Mouse (Mus musculus): ENCODE measurements around the gene Zswim8.

- TF ChIP-seq CTCF (IDR thresholded peaks at IDR 0.05; ENCODE audit: insufficient read depth, low read depth, low read length) (no peak), POLR2A (IDR thresholded peaks at IDR 0.05; ENCODE audit: insufficient read depth, low read depth, low read length) (no peak)
Measured at GRCm38 (mm10) chr14:20689009-20689408, 18.3 kb upstream of the Zswim8 start.
